9 mouse cellular contexts compared by ENCODE assay signal in the genomic region with DNA sequence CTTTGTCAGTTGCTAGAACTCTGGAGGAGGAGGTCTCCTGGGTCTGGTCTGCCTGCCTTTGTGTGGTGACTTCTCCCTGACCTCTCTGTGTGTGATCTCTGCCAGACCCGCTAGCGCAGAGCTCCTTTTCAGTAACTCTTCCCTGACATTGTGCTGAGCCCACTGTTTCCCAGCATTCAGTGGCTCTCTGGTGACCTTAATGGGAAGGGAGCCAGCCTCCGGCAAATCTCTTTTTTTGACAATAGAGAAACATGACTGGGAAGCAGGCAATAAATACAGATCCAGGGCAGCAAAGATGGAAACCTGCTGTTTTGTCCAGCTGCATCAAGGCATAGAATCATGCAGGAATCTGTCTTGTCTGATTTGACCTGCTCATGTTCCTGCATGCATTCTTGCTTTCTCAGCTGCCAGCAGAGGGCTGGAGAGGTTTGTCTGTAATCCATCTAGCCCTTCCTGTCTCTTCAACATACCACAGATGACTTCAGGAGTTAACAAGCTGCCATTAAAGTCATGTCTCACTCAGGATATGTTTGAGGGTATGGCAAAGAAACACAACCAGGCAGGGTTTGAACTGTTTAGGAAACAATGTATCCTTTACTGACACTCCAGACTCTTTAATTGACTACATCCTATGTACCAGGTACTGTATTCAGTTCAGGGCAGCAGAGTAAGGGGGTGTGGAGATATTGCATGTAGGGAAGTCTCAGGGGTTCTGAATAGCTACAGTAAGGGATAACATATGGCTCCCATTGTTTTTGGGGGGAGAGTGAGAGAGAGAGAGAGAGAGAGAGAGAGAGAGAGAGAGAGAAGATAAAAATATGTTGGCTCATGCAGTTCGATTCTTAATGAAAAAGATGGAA.
DNase-seq lines count a peak whose midpoint lies in the region; ATAC-seq and TF ChIP-seq lines count a peak whose summit lies in the region.
"Had no signal": no experiment of that assay in that cellular context is flagged by ENCODE, and none has a peak within 500 bp of the region (broad histone marks: within the 10 kb centered on the region; RNA-seq: fewer than 3 reads in every experiment).

No protein-coding gene starts in this region.

- H3K36me3 ChIP-seq in hindbrain, postnatal 0 days (ENCODE audit: insufficient read depth, low read length): no peaks in the 10 kb centered on the region
- H3K36me3 ChIP-seq in lung, postnatal 0 days (ENCODE audit: insufficient read depth, low read length): no peaks in the 10 kb centered on the region
- no peaks in the 10 kb centered on the region for H3K36me3 ChIP-seq in stomach, embryonic 16.5 days (ENCODE audit: control insufficient read depth, insufficient read depth, low read length)

- peak overlapping the region; percentile 24 for H3K4me2 ChIP-seq in hindbrain, postnatal 0 days (ENCODE audit: low read depth, low read length)
- no peak overlapping the region for H3K4me2 ChIP-seq in lung, postnatal 0 days (replicated peaks; ENCODE audit: low read depth, low read length)
- H3K4me2 ChIP-seq in stomach, embryonic 16.5 days (ENCODE audit: low read depth, low read length): no peak overlapping the region

- no peak; the same call in 1 of the 2 replicates for TF ChIP-seq EP300 in lung, postnatal 0 days (IDR thresholded peaks at IDR 0.05)

- no peak overlapping the region for H3K4me3 ChIP-seq in hindbrain, postnatal 0 days (ENCODE audit: low read length)
- no peak overlapping the region for H3K4me3 ChIP-seq in lung, postnatal 0 days (ENCODE audit: low read depth, low read length)
- no peak overlapping the region for H3K4me3 ChIP-seq in stomach, embryonic 16.5 days (replicated peaks; ENCODE audit: low read length)

- peak; percentile 55; the same call in 1 of the 2 replicates for ATAC-seq in hindbrain, postnatal 0 days
- peak; percentile 88 for ATAC-seq in lung, postnatal 0 days
- ATAC-seq in stomach, embryonic 16.5 days (ENCODE audit: insufficient read depth, low FRiP score): peak; percentile 89

- WGBS in hindbrain, postnatal 0 days: 7% methylated on average over 4 of the region's 4 CpGs
- WGBS in lung, postnatal 0 days: 17% methylated on average over 4 of the region's 4 CpGs
- 14% methylated on average over 4 of the region's 4 CpGs for WGBS in stomach, embryonic 16.5 days

- H3K4me1 ChIP-seq in hindbrain, postnatal 0 days (ENCODE audit: insufficient read depth, low read length): peaks cover 15% of the 10 kb centered on the region
- no peaks in the 10 kb centered on the region; the same call in 1 of the 2 replicates for H3K4me1 ChIP-seq in lung, postnatal 0 days (ENCODE audit: insufficient read depth, low read depth, low read length)
- H3K4me1 ChIP-seq in stomach, embryonic 16.5 days (ENCODE audit: control insufficient read depth, insufficient read depth, low read length): peaks cover 17% of the 10 kb centered on the region

- H3K9me3 ChIP-seq in hindbrain, postnatal 0 days (ENCODE audit: low read length): no peaks in the 10 kb centered on the region
- no peaks in the 10 kb centered on the region for H3K9me3 ChIP-seq in lung, postnatal 0 days (ENCODE audit: low read length)
- H3K9me3 ChIP-seq in stomach, embryonic 16.5 days (replicated peaks; ENCODE audit: control insufficient read depth, low read length): no peaks in the 10 kb centered on the region
- H3K9me3 ChIP-seq: megakaryocyte, embryonic 14.5 days had no signal

- H3K9ac ChIP-seq in hindbrain, postnatal 0 days (replicated peaks; ENCODE audit: low read length): no peak overlapping the region
- no peak overlapping the region for H3K9ac ChIP-seq in lung, postnatal 0 days (replicated peaks; ENCODE audit: low read depth)
- no peak overlapping the region for H3K9ac ChIP-seq in stomach, embryonic 16.5 days (ENCODE audit: low read length)

- DNase-seq in thymus, postnatal 4 days: peak; percentile 50
- DNase-seq in thymus, postnatal 10 days (ENCODE audit: low spot score in 2 of 2): no peak
- peak; percentile 40 for DNase-seq in gastrocnemius, postnatal 10 days
- peak; percentile 66 for DNase-seq in hindbrain, postnatal 0 days (ENCODE audit: low spot score)
- DNase-seq in lung, postnatal 0 days (ENCODE audit: low spot score): peak; percentile 74
- no peak for DNase-seq in urinary bladder, postnatal 36 days (ENCODE audit: low spot score in 2 of 2)
- DNase-seq in right cerebral cortex, postnatal 36 days (ENCODE audit: low spot score in 2 of 2): no peak

- peak overlapping the region; percentile 5; the same call in 1 of the 2 replicates for H3K27ac ChIP-seq in hindbrain, postnatal 0 days
- peak overlapping the region; percentile 59; the same call in 1 of the 2 replicates for H3K27ac ChIP-seq in lung, postnatal 0 days (ENCODE audit: low read length)
- peak overlapping the region; percentile 83 for H3K27ac ChIP-seq in stomach, embryonic 16.5 days (ENCODE audit: low read length)

- H3K27me3 ChIP-seq in hindbrain, postnatal 0 days (ENCODE audit: insufficient read depth, low read length): no peaks in the 10 kb centered on the region
- no peaks in the 10 kb centered on the region for H3K27me3 ChIP-seq in lung, postnatal 0 days (replicated peaks; ENCODE audit: insufficient read depth, low read length)
- no peaks in the 10 kb centered on the region for H3K27me3 ChIP-seq in stomach, embryonic 16.5 days (ENCODE audit: control insufficient read depth, insufficient read depth, low read length)

- TF ChIP-seq CTCF in hindbrain, postnatal 0 days (IDR thresholded peaks at IDR 0.05; ENCODE audit: low read depth): peak; percentile 66
- TF ChIP-seq CTCF in lung, postnatal 0 days (IDR thresholded peaks at IDR 0.05): peak; percentile 62

Comparison
In these comparisons a context has a peak if more than half of its experiments do, and no peak if none do; other contexts are left out.
1. DNase-seq: peak in thymus, postnatal 4 days (single experiment), gastrocnemius, postnatal 10 days (single experiment), hindbrain, postnatal 0 days (single experiment) and lung, postnatal 0 days (single experiment); none in thymus, postnatal 10 days (0 of 2), urinary bladder, postnatal 36 days (0 of 2) and right cerebral cortex, postnatal 36 days (0 of 2).
2. H3K27ac ChIP-seq: peak in every context shown above with its lines; median percentile 83 in stomach, embryonic 16.5 days; 59 in lung, postnatal 0 days; 5 in hindbrain, postnatal 0 days.
3. Peak in every context shown above with its lines, with median percentiles within 50 percentile points of each other: ATAC-seq.